ENCODE assay signal across 8 mouse cellular contexts in the genomic region with DNA sequence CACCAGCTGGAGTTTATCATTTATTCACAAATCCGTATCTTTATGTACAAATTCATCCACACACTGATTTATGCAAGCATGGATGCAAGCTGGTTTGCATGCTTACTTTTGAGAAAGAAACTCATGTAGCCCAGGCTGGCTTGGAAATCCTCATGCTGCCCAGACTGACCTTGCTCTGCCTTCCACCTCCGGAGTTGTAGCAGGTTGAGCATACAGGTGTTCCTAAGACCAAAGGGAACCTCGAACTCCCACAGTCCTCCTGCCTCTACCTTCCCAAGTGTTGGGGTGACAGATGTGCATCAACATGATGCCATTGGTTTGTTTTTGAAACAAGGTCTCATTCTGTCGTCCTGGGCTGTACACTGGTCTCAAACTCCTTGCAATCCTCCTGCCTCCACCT. TPM values are rescaled to one million over a fixed set of nuclear protein-coding genes. Genes with fewer than 3 reads are reported as not detected.
DNase-seq lines count a peak whose midpoint lies in the region; ATAC-seq lines count a peak whose summit lies in the region.
"Had no signal": no experiment of that assay in that cellular context is flagged by ENCODE, and none has a peak within 500 bp of the region (broad histone marks: within the 10 kb centered on the region; RNA-seq: fewer than 3 reads in every experiment).

No protein-coding gene starts in this region.

- H3K4me2 ChIP-seq in forebrain, embryonic 12.5 days = peak overlapping the region; percentile 89
- H3K4me2 ChIP-seq in intestine, embryonic 14.5 days (ENCODE audit: low read length) = peak overlapping the region; percentile 86
- H3K4me2 ChIP-seq in neural tube, embryonic 12.5 days (replicated peaks) = peak overlapping the region; percentile 92

- peak; percentile 7 to 13 for DNase-seq in layer of hippocampus, postnatal 10 days (ENCODE audit: low spot score in 2 of 2)
- no peak for DNase-seq in layer of hippocampus, adult 9-10 months (ENCODE audit: low spot score)
- DNase-seq in intestine, embryonic 14.5 days (ENCODE audit: low spot score) = no peak
- DNase-seq in left cerebral cortex, adult 11 months (ENCODE audit: low spot score) = no peak
- no peak for DNase-seq in kidney, adult 8-10 months

- peak overlapping the region; percentile 87 for H3K9ac ChIP-seq in forebrain, embryonic 12.5 days
- peak overlapping the region; percentile 67 for H3K9ac ChIP-seq in intestine, embryonic 14.5 days (ENCODE audit: low read length)
- peak overlapping the region; percentile 85; the same call in 1 of the 2 replicates for H3K9ac ChIP-seq in neural tube, embryonic 12.5 days

- ATAC-seq in forebrain, embryonic 12.5 days (ENCODE audit: low FRiP score) = no peak
- no peak for ATAC-seq in intestine, embryonic 14.5 days (replicated peaks; ENCODE audit: low FRiP score, low TSS enrichment, low read depth)
- no peak for ATAC-seq in neural tube, embryonic 12.5 days (ENCODE audit: low FRiP score, low read depth)
- ATAC-seq: Patski had no signal

- H3K9me3 ChIP-seq in forebrain, embryonic 12.5 days = no peaks in the 10 kb centered on the region
- no peaks in the 10 kb centered on the region for H3K9me3 ChIP-seq in intestine, embryonic 14.5 days (ENCODE audit: control insufficient read depth, low read length)
- H3K9me3 ChIP-seq in neural tube, embryonic 12.5 days = no peaks in the 10 kb centered on the region

- no peak overlapping the region for H3K27ac ChIP-seq in forebrain, embryonic 12.5 days
- no peak overlapping the region for H3K27ac ChIP-seq in intestine, embryonic 14.5 days (ENCODE audit: low read depth)
- no peak overlapping the region for H3K27ac ChIP-seq in neural tube, embryonic 12.5 days

- H3K4me1 ChIP-seq in forebrain, embryonic 12.5 days = peaks cover 51% of the 10 kb centered on the region
- H3K4me1 ChIP-seq in intestine, embryonic 14.5 days (replicated peaks; ENCODE audit: control insufficient read depth, insufficient read depth, low read length) = peaks cover 11% of the 10 kb centered on the region
- H3K4me1 ChIP-seq in neural tube, embryonic 12.5 days = peaks cover 35% of the 10 kb centered on the region

- H3K27me3 ChIP-seq in forebrain, embryonic 12.5 days = no peaks in the 10 kb centered on the region
- H3K27me3 ChIP-seq in intestine, embryonic 14.5 days (replicated peaks; ENCODE audit: control insufficient read depth, insufficient read depth, low read length) = no peaks in the 10 kb centered on the region
- H3K27me3 ChIP-seq in neural tube, embryonic 12.5 days (replicated peaks) = no peaks in the 10 kb centered on the region
- H3K27me3 ChIP-seq: Patski had no signal

- 70% methylated on average over 4 of the region's 4 CpGs for WGBS in forebrain, embryonic 12.5 days
- 71% methylated on average over 4 of the region's 4 CpGs for WGBS in intestine, embryonic 14.5 days
- 78% methylated on average over 4 of the region's 4 CpGs for WGBS in neural tube, embryonic 12.5 days

- peak overlapping the region; percentile 80 for H3K4me3 ChIP-seq in forebrain, embryonic 12.5 days (replicated peaks)
- H3K4me3 ChIP-seq in intestine, embryonic 14.5 days (ENCODE audit: low read depth, low read length) = peak overlapping the region; percentile 87; the same call in 1 of the 2 replicates
- peak overlapping the region; percentile 87; the same call in 1 of the 2 replicates for H3K4me3 ChIP-seq in neural tube, embryonic 12.5 days

- peaks cover 50% of the 10 kb centered on the region for H3K36me3 ChIP-seq in forebrain, embryonic 12.5 days (replicated peaks)
- peaks cover 21% of the 10 kb centered on the region for H3K36me3 ChIP-seq in intestine, embryonic 14.5 days (ENCODE audit: control insufficient read depth, insufficient read depth, low read length)
- H3K36me3 ChIP-seq in neural tube, embryonic 12.5 days = peaks cover 40% of the 10 kb centered on the region

RNA-seq across cellular contexts. Expression of a gene that starts 1.3 kb away (rescaled TPM):
- total RNA-seq in layer of hippocampus, postnatal 10 days (2021) = 100 to 1,000 TPM; 145 to 159 TPM
- polyA plus RNA-seq in forebrain, embryonic 12.5 days (2016; fragmentation: Nextera tagmentation; extraction: Ambion mirVana) = 99.3 and 99.8 TPM in 2 replicates
- polyA plus RNA-seq in intestine, embryonic 14.5 days (2014; fragmentation: Nextera tagmentation; extraction: Ambion mirVana) = 29.4 and 30.8 TPM in 2 replicates
- polyA plus RNA-seq in neural tube, embryonic 12.5 days (2016; fragmentation: Nextera tagmentation; extraction: Ambion mirVana) = 121 and 128 TPM in 2 replicates

RNA-seq across cellular contexts. Expression of a gene that starts 2.6 kb away (rescaled TPM):
- 10 to 100 TPM; 59.5 to 69.2 TPM for total RNA-seq in layer of hippocampus, postnatal 10 days (2021)
- polyA plus RNA-seq in forebrain, embryonic 12.5 days (2016; fragmentation: Nextera tagmentation; extraction: Ambion mirVana) = 207 and 219 TPM in 2 replicates
- 183 and 191 TPM in 2 replicates for polyA plus RNA-seq in intestine, embryonic 14.5 days (2014; fragmentation: Nextera tagmentation; extraction: Ambion mirVana)
- polyA plus RNA-seq in neural tube, embryonic 12.5 days (2016; fragmentation: Nextera tagmentation; extraction: Ambion mirVana) = 234 and 246 TPM in 2 replicates

RNA-seq across cellular contexts. Expression of a gene that starts 6.8 kb away (rescaled TPM):
- total RNA-seq in layer of hippocampus, postnatal 10 days (2021) = 100 to 1,000 TPM; 128 to 130 TPM
- polyA plus RNA-seq in forebrain, embryonic 12.5 days (2016; fragmentation: Nextera tagmentation; extraction: Ambion mirVana) = 146 and 155 TPM in 2 replicates
- polyA plus RNA-seq in intestine, embryonic 14.5 days (2014; fragmentation: Nextera tagmentation; extraction: Ambion mirVana) = 102 TPM in 2 replicates
- polyA plus RNA-seq in neural tube, embryonic 12.5 days (2016; fragmentation: Nextera tagmentation; extraction: Ambion mirVana) = 189 and 194 TPM in 2 replicates

RNA-seq across cellular contexts. Expression of a gene that starts 23.6 kb away (rescaled TPM):
- total RNA-seq in layer of hippocampus, postnatal 10 days (2021) = 10 to 100 TPM; 64.3 to 71.5 TPM
- polyA plus RNA-seq in forebrain, embryonic 12.5 days (2016; fragmentation: Nextera tagmentation; extraction: Ambion mirVana) = 11.1 and 13.4 TPM in 2 replicates
- 1.2 and 1.7 TPM in 2 replicates for polyA plus RNA-seq in intestine, embryonic 14.5 days (2014; fragmentation: Nextera tagmentation; extraction: Ambion mirVana)
- polyA plus RNA-seq in neural tube, embryonic 12.5 days (2016; fragmentation: Nextera tagmentation; extraction: Ambion mirVana) = 19.7 and 23.7 TPM in 2 replicates

RNA-seq across cellular contexts. Expression of a gene that starts 25.7 kb away (rescaled TPM):
- 10 to 100 TPM; 26.4 to 29.4 TPM for total RNA-seq in layer of hippocampus, postnatal 10 days (2021)
- polyA plus RNA-seq in forebrain, embryonic 12.5 days (2016; fragmentation: Nextera tagmentation; extraction: Ambion mirVana) = 12.6 and 15.1 TPM in 2 replicates
- polyA plus RNA-seq in intestine, embryonic 14.5 days (2014; fragmentation: Nextera tagmentation; extraction: Ambion mirVana) = 6.1 and 6.2 TPM in 2 replicates
- polyA plus RNA-seq in neural tube, embryonic 12.5 days (2016; fragmentation: Nextera tagmentation; extraction: Ambion mirVana) = 13.6 and 16.3 TPM in 2 replicates

Comparison
In these comparisons a context has a peak if more than half of its experiments do, and no peak if none do; other contexts are left out.
1. DNase-seq: peak in layer of hippocampus, postnatal 10 days (2 of 2); none in layer of hippocampus, adult 9-10 months (single experiment), intestine, embryonic 14.5 days (single experiment), left cerebral cortex, adult 11 months (single experiment) and kidney, adult 8-10 months (0 of 2).
2. Peak in every context shown above with its lines, with median percentiles within 50 percentile points of each other: H3K4me2 ChIP-seq, H3K4me3 ChIP-seq and H3K9ac ChIP-seq.